Mouse (Mus musculus) lung, postnatal 10 days (tissue): ENCODE data around the gene Mtnr1a.
"Not testable (repeated sequence)": the region's sequence is repeated elsewhere in the genome, so short reads cannot be mapped to it uniquely, and the experiment has no call there.

Source experiments
- DNase-seq: peaks from one replicate; pipeline ENCODE4 v3.0.0; 2021

Gene Mtnr1a

GRCm38 (mm10) chr8:45068759-45069386, at the start of gene Mtnr1a:
Gene Mtnr1a, plus strand, starts transcription at chr8:45069137.
- peak; percentile 90 for DNase-seq

- DNase-seq = no peak
Observed at GRCm38 (mm10) chr8:45019241-45019640, 49.7 kb upstream of the Mtnr1a start.

- DNase-seq = no peak
Observed at GRCm38 (mm10) chr8:45021171-45021570, 47.8 kb upstream of the Mtnr1a start.

DNA sequence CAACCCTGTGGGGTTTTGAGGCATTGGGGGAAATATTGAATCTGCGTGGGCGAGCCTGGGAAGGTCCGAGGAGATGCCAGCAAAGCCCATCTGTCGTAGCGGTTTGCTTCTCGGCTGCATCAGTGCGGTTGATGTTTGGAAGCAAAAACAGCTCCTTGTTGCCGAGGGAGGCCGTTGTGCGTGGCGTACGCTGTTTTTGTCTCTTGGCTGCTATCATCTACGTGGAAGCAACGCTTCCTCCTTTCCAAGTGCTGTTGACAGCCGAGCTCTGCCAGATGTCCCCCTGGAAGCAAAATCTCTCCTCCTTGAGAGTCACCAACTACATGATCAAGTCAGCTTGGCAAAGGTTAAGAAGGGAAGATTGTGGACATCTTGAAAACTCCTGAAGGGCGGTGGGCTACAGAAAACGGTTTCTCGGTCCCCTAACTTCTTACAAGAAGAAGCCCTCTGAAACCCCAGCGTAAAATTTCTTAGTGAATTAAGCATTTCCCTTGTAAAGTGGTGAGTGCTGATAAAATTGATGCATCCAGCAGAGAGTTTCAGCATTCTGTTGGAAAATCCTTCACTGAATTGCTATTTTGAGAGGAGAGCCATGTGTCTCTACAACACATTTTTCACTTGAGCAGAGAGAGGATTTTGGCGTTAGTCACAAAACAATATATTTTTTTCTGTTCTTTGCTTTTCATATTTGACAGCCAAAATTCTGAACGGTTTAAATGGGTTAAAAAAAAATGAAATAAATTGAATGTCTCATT, 46.8 kb upstream of the Mtnr1a start:
- DNase-seq = peak; percentile 19

GRCm38 (mm10) chr8:45028081-45028497, 40.8 kb upstream of the Mtnr1a start:
- no peak for DNase-seq

GRCm38 (mm10) chr8:45038350-45038749, 30.6 kb upstream of the Mtnr1a start:
- DNase-seq = no peak

DNA sequence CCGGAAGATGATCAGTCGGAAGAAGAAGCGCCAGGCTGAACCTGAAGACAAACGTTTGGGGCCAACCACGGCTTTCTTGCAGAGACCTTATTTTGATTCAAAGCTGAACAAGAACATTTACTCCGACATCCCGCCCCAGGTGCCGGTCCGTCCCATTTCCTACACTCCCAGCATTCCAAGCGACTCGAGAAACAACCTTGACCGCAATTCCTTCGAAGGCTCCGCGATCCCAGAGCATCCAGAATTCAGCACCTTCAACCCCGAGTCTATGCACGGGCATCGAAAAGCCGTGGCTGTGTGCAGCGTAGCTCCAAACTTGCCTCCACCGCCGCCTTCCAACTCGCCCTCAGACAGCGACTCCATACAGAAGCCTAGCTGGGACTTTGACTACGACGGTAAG, 24.8 kb upstream of the Mtnr1a start:
- no peak for DNase-seq

DNA sequence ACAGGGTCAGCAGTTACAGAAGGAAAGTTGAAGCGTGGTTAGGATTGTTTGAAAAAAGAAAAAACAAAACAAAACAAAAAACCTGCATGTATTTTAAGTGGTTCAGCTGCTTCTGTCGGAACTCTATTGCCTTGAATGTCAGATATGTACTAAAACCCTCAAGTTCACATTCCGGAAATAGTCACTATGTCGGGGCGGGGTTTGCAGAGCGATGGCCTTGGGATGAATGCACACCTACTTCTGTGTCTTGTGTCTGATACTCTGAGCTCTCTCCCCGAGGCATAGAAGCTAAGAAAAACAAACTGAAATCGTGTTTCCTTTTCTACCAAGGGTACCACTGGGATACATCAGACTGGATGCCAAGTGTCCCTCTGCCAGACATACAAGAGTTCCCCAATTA, 18.5 kb upstream of the Mtnr1a start:
- no peak for DNase-seq

DNA sequence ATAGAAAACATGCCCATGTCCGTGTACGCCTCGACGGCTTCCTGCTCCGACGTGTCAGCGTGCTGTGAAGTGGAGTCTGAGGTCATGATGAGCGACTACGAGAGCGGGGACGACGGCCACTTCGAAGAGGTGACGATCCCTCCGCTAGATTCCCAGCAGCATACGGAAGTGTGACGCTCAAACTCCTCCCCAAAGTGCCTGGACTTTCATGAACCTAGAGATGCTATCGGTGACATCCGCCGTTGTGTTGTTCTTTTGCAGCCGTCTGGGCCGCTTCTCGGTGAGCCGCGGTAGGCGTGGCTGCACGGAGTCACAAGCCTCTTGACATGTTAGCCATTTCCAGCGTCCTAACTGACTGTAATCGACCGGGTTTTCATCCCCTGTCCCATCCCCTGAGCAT, 17.7 kb upstream of the Mtnr1a start:
- DNase-seq = no peak

GRCm38 (mm10) chr8:45052205-45052604, 16.7 kb upstream of the Mtnr1a start:
- no peak for DNase-seq

DNA sequence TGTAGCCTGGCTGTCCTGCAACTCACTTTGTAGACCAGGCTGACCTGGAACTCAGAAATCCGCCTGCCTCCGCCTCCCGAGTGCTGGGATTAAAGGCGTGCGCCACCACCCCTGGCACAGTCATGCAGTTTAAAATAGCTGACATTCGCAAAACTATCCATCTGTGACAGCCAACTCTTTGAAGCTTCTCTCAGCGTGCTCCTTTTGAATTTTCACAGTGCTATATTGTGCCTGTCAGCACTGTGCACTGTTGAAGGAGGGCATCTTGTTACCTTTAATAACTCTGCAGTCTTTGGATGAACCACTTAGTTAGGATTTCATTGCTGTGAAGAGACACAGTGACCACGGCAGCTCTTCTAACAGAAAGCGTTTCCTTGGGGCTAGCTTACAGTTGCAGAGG, 16.3 kb upstream of the Mtnr1a start:
- no peak for DNase-seq

DNA sequence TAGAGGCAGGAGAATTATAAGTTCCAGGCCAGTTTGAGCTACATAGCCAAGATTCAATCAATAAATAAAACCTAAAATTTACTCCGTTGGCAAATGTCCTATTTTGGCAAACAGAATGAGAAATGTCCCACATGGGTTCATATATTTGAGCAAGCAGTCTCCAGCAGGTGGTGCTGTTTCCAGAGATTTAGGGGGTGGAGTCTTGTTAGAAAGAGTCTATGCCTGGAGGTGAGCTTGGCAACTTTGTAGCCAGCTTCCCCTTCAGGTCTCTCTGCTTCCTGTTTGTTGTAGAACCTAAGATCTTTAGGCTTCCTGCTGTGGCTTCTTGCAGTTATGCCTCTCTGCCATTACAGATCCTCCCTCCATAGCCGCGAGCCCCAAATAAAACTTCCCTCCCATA, 13.4 kb upstream of the Mtnr1a start:
- DNase-seq = no peak

- DNase-seq = peak; percentile 3
Observed at GRCm38 (mm10) chr8:45056810-45057209, 12.1 kb upstream of the Mtnr1a start.

GRCm38 (mm10) chr8:45060083-45060482, 8.9 kb upstream of the Mtnr1a start:
- DNase-seq = no peak

GRCm38 (mm10) chr8:45062311-45062710, 6.6 kb upstream of the Mtnr1a start:
- DNase-seq = no peak

DNA sequence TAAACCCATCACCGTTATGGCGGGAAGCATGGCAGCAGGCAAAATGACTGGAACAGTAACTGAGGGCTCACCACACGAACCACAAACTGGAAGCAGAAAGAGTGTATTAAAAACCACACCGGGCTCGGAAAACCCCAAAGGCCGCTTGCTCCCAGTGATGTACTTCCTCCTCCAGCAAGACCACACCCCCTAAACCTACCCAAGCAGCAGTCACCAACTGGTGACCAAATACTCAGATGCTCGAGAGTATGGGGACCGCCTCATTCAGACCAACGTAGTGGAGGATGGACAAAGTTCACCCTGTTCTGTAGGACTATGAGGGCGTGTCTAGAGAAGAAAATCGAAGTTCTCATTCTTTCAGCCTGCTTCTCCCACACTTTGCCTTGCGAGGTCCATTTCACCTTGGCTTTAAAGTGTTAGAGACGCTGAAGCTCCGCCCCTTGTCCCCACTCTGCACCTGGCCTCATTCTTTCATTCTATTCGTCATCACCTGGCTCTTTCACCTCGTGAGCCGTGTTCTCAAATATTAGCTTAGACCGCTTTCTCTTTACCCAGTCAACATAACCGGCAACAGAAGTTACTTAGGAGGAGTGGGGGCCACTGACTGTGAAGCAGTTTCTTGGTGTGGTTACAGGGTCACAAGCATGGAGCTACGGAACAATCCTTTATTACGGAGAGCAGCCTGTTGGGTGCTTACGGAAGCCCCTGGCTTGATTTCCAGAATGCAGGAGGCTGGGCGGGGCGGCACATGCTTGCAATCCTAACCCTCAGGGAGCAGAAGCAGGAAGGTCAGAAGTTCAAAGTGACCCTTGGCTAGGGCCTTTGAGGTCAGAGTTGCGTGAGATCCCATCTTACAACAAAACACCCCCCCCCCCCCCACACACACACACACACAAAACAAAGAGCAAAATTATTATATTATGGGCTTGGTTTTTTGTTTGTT, 5.7 kb upstream of the Mtnr1a start:
- DNase-seq = peak; percentile 54

- peak; percentile 13 for DNase-seq
Observed at GRCm38 (mm10) chr8:45064197-45064869, 4.6 kb upstream of the Mtnr1a start.

- not testable (repeated sequence) for DNase-seq
Observed at GRCm38 (mm10) chr8:45065391-45065790, 3.5 kb upstream of the Mtnr1a start.

DNA sequence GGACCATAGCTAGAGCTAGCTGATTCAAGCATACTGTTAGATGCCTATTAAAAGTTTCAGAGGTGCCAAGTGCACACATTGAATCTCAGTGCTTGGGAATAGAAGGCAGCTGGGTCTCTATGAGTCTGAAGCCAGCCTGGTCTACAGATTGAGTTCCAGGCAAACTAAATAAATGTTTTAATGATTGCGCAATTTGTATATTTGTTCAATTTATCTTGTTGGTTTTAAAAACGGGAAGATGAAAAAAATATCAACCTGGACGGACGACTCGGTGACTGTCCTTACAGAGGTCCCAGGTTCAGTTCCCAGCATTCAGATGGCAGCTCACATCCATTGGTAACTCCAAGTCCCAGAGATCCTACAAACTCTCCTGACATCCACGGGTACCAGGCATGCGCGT, 2.0 kb downstream of the Mtnr1a start:
- DNase-seq = no peak

- peak; percentile 11 for DNase-seq
Observed at GRCm38 (mm10) chr8:45080850-45081249, 11.9 kb downstream of the Mtnr1a start.

- DNase-seq = no peak
Observed at GRCm38 (mm10) chr8:45093599-45093998, 24.7 kb downstream of the Mtnr1a start.

- DNase-seq = no peak
Observed at GRCm38 (mm10) chr8:45109371-45110063, 40.6 kb downstream of the Mtnr1a start.
